Mouse (Mus musculus) ovary, postnatal 10 days (tissue): Measurements from ENCODE around the gene Brd1.
"Not testable (repeated sequence)": the region's sequence is repeated elsewhere in the genome, so short reads cannot be mapped to it uniquely, and the experiment has no call there.

Experiments used
- DNase-seq: peaks from one replicate; pipeline ENCODE4 v3.0.0; 2022; ENCODE audit warnings: low spot score

Brd1 gene

GRCm38 (mm10) chr15:88730717-88731116 is 3.3 kb downstream of the Brd1 start:
- no peak for DNase-seq

- DNase-seq = no peak
Observed at GRCm38 (mm10) chr15:88727204-88727603, 6.8 kb downstream of the Brd1 start.

GRCm38 (mm10) chr15:88725036-88725435 is 9.0 kb downstream of the Brd1 start:
- DNase-seq = no peak

GRCm38 (mm10) chr15:88724311-88724710 is 9.7 kb downstream of the Brd1 start:
- no peak for DNase-seq

- DNase-seq = no peak
Observed at GRCm38 (mm10) chr15:88723205-88723604, 10.8 kb downstream of the Brd1 start.

GRCm38 (mm10) chr15:88717239-88717638 is 16.8 kb downstream of the Brd1 start:
- DNase-seq = no peak

GRCm38 (mm10) chr15:88716350-88716749 is 17.7 kb downstream of the Brd1 start:
- DNase-seq = no peak

GRCm38 (mm10) chr15:88714021-88714589 is 19.9 kb downstream of the Brd1 start:
- DNase-seq = no peak

- no peak for DNase-seq
Observed at GRCm38 (mm10) chr15:88712501-88712900, 21.5 kb downstream of the Brd1 start.

GRCm38 (mm10) chr15:88709878-88710277 is 24.2 kb downstream of the Brd1 start:
- no peak for DNase-seq

- no peak for DNase-seq
Observed at GRCm38 (mm10) chr15:88708657-88709511, 25.1 kb downstream of the Brd1 start.

- DNase-seq = no peak
Observed at GRCm38 (mm10) chr15:88708204-88708603, 25.8 kb downstream of the Brd1 start.

GRCm38 (mm10) chr15:88706987-88707386 is 27.0 kb downstream of the Brd1 start:
- DNase-seq = not testable (repeated sequence)

- no peak for DNase-seq
Observed at GRCm38 (mm10) chr15:88706320-88706719, 27.7 kb downstream of the Brd1 start.

GRCm38 (mm10) chr15:88704284-88704683 is 29.7 kb downstream of the Brd1 start:
- DNase-seq = no peak

- DNase-seq = no peak
Observed at GRCm38 (mm10) chr15:88702501-88702900, 31.5 kb downstream of the Brd1 start.

- no peak for DNase-seq
Observed at GRCm38 (mm10) chr15:88700759-88701158, 33.3 kb downstream of the Brd1 start.

GRCm38 (mm10) chr15:88699508-88699907 is 34.5 kb downstream of the Brd1 start:
- DNase-seq = no peak

- no peak for DNase-seq
Observed at GRCm38 (mm10) chr15:88697586-88697985, 36.4 kb downstream of the Brd1 start.

- DNase-seq = no peak
Observed at GRCm38 (mm10) chr15:88696055-88696454, 38.0 kb downstream of the Brd1 start.

GRCm38 (mm10) chr15:88694033-88694432 is 40.0 kb downstream of the Brd1 start:
- no peak for DNase-seq

- no peak for DNase-seq
Observed at GRCm38 (mm10) chr15:88692720-88693119, 41.3 kb downstream of the Brd1 start.

GRCm38 (mm10) chr15:88691129-88691528 is 42.9 kb downstream of the Brd1 start:
- no peak for DNase-seq

GRCm38 (mm10) chr15:88688120-88688519 is 45.9 kb downstream of the Brd1 start:
- DNase-seq = no peak
